Mouse (Mus musculus) adrenal gland, postnatal 36 days (tissue): Measurements from ENCODE around the gene Mybpc3. TPM values are rescaled to one million over a fixed set of nuclear protein-coding genes. Genes with fewer than 3 reads are reported as not detected.

ENCODE experiments used
- DNase-seq, 2 experiments: peaks; one replicate each; pipeline ENCODE4 v3.0.0; 2021; ENCODE audit warnings: mixed read lengths in 1 of 2
- total RNA-seq, 2 experiments: library from RNA; stranded (reverse); gene quantifications; 2 replicates each; pipeline ENCODE4 v1.2.3; 2021

Mybpc3 gene
- total RNA-seq, 2 experiments from 2014 or later = not detected

GRCm38 (mm10) chr2:91169587-91170322 lies 51.8 kb downstream of the Mybpc3 start:
- no peak for DNase-seq

- no peak for DNase-seq
These were observed 57.5 kb downstream of the Mybpc3 start for GRCm38 (mm10) chr2:91175490-91175889.

GRCm38 (mm10) chr2:91176234-91176633 lies 58.3 kb downstream of the Mybpc3 start:
- no peak for DNase-seq

- DNase-seq = no peak
These were observed 61.9 kb downstream of the Mybpc3 start for GRCm38 (mm10) chr2:91179825-91180224.

GRCm38 (mm10) chr2:91180706-91181105 lies 62.8 kb downstream of the Mybpc3 start:
- DNase-seq = no peak

GRCm38 (mm10) chr2:91182016-91182404 lies 64.1 kb downstream of the Mybpc3 start:
- DNase-seq = peak in 1 of 2 experiments; percentile 22

GRCm38 (mm10) chr2:91182405-91183147 lies 64.6 kb downstream of the Mybpc3 start:
- DNase-seq = peak; percentile 69 to 82

GRCm38 (mm10) chr2:91183148-91183513 lies 65.2 kb downstream of the Mybpc3 start:
- DNase-seq = peak; percentile 94 to 96

- DNase-seq = peak in 1 of 2 experiments; percentile 36
These were observed 65.9 kb downstream of the Mybpc3 start, which contains the start of gene Madd for GRCm38 (mm10) chr2:91183711-91184405. Gene Madd (minus strand): TSS chr2:91183837.

Other genes with a start within 250 kb of the Mybpc3 start
- 1 to 10 TPM in 1 of 2 experiments, under 1 TPM in 1; 0.56 to 1.1 TPM for gene C1qtnf4, start 232.3 kb upstream of the Mybpc3 start, total RNA-seq
- gene Kbtbd4, start 213.4 kb upstream of the Mybpc3 start, total RNA-seq = 10 to 100 TPM; 32.4 to 37.5 TPM
- gene Ndufs3, start 213.3 kb upstream of the Mybpc3 start, total RNA-seq = 100 to 1,000 TPM; 365 to 412 TPM
- 100 to 1,000 TPM in 1 of 2 experiments, 10 to 100 TPM in 1; 92.7 to 101 TPM for gene Celf1, start 177.8 kb upstream of the Mybpc3 start, total RNA-seq
- gene Rapsn, start 82.5 kb upstream of the Mybpc3 start, total RNA-seq = 1 to 10 TPM; 1.5 to 2.3 TPM
- gene Psmc3, start 64.1 kb upstream of the Mybpc3 start, total RNA-seq = 100 to 1,000 TPM; 193 to 228 TPM
- gene Slc39a13, start 47.7 kb upstream of the Mybpc3 start, total RNA-seq = 10 to 100 TPM; 24.2 to 31.9 TPM
- 1 to 10 TPM; 3.0 to 7.6 TPM for gene Spi1, start 35.8 kb upstream of the Mybpc3 start, total RNA-seq
- gene Madd, start 65.7 kb downstream of the Mybpc3 start, total RNA-seq = 10 to 100 TPM; 18.4 to 26.1 TPM
- gene Nr1h3, start 84.7 kb downstream of the Mybpc3 start, total RNA-seq = 10 to 100 TPM; 26.2 to 34.3 TPM
- 10 to 100 TPM; 47.8 to 47.9 TPM for gene Acp2, start 84.7 kb downstream of the Mybpc3 start, total RNA-seq
- 10 to 100 TPM in 1 of 2 experiments, 1 to 10 TPM in 1; 8.8 to 10.5 TPM for gene Ddb2, start 118.8 kb downstream of the Mybpc3 start, total RNA-seq
- 100 to 1,000 TPM in 1 of 2 experiments, 10 to 100 TPM in 1; 52.8 to 124 TPM for gene Pacsin3, start 137.8 kb downstream of the Mybpc3 start, total RNA-seq
- gene Arfgap2, start 146.8 kb downstream of the Mybpc3 start, total RNA-seq = 10 to 100 TPM; 88.2 to 94.6 TPM